Mouse (Mus musculus): ENCODE results near the gene Prkrip1. TPM values are rescaled to one million over a fixed set of nuclear protein-coding genes. Genes with fewer than 3 reads are reported as not detected.

The Prkrip1 gene
- polyA plus RNA-seq, 1 experiment from 2014 or later = 44.1 TPM

DNA sequence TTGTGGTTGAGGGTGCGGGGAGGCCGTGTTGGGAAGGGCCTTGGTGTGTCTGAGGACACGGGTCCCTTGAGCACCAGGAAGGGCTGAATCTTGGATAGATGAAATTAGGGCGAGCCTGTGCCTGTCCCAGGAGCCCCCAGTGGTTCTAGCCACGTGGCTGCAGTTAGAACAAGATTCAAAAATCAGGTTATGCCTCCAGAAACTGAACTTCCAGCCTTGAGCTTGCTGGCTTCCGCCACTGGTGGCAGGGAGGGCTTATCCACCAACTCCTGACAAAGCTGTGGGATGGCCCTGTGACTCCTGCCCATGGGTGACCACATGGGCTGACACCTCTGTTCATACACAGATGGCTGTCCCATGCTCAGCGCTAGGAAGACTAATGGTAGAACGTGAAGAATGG, 51.1 kb downstream of the Prkrip1 start:
- no peak overlapping the region for H3K4me2 ChIP-seq (ENCODE audit: low read depth, low read length)
- H3K4me1 ChIP-seq (ENCODE audit: control insufficient read depth, insufficient read depth, low read length) = no peaks in the 10 kb centered on the region
- H3K36me3 ChIP-seq (ENCODE audit: control insufficient read depth, insufficient read depth, low read length) = no peaks in the 10 kb centered on the region; the same call in 1 of the 2 replicates
- H3K4me3 ChIP-seq (ENCODE audit: low read length) = no peak overlapping the region
- ATAC-seq = no peak
- no peak overlapping the region for H3K9ac ChIP-seq (ENCODE audit: low read depth, low read length)
- 71% methylated on average over 8 of the region's 8 CpGs for WGBS
- H3K27me3 ChIP-seq (replicated peaks; ENCODE audit: control insufficient read depth, insufficient read depth, low read length) = no peaks in the 10 kb centered on the region
- no peaks in the 10 kb centered on the region for H3K9me3 ChIP-seq (ENCODE audit: control insufficient read depth, low read length)
- no peak overlapping the region for H3K27ac ChIP-seq (ENCODE audit: low read length)

DNA sequence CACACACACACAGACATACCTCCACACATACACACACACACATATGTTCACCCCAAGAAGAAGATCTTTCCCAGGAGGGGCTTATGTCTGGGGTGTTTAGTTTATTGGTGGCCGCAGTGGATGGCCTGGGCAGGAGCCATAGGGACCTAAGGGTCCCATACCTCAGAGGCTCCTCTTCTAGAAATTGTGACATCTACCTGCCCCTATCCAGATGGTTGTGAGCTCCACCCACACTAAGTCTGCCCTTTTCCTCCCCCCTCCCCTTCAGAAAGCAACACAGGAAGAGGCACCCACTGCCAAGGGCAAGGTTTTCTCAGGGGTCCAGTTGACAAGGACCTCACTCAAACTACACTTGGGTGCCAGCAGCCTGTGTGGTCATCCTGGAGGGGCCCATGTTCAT, 51.8 kb downstream of the Prkrip1 start:
- Histone ChIP-seq H3K27me3 (replicated peaks; ENCODE audit: control insufficient read depth, insufficient read depth, low read length) (no peaks in the 10 kb centered on the region), H3K4me2 (ENCODE audit: low read depth, low read length) (no peak overlapping the region), H3K4me1 (ENCODE audit: control insufficient read depth, insufficient read depth, low read length) (no peaks in the 10 kb centered on the region), H3K36me3 (ENCODE audit: control insufficient read depth, insufficient read depth, low read length) (peaks cover 5% of the 10 kb centered on the region; the same call in 1 of the 2 replicates), H3K9ac (ENCODE audit: low read depth, low read length) (no peak overlapping the region), H3K27ac (ENCODE audit: low read length) (no peak overlapping the region), H3K4me3 (ENCODE audit: low read length) (no peak overlapping the region), H3K9me3 (ENCODE audit: control insufficient read depth, low read length) (no peaks in the 10 kb centered on the region)
- 81% methylated on average over 1 of the region's 1 CpGs for WGBS
- no peak for ATAC-seq

- peaks cover 11% of the 10 kb centered on the region for H3K36me3 ChIP-seq (ENCODE audit: control insufficient read depth, insufficient read depth, low read length)
- no peaks in the 10 kb centered on the region for H3K27me3 ChIP-seq (replicated peaks; ENCODE audit: control insufficient read depth, insufficient read depth, low read length)
- H3K9ac ChIP-seq (ENCODE audit: low read depth, low read length) = peak overlapping the region; percentile 48; the same call in 1 of the 2 replicates
- 46% methylated on average over 12 of the region's 12 CpGs for WGBS
- no peak overlapping the region for H3K27ac ChIP-seq (ENCODE audit: low read length)
- H3K4me1 ChIP-seq (ENCODE audit: control insufficient read depth, insufficient read depth, low read length) = no peaks in the 10 kb centered on the region
- H3K4me2 ChIP-seq (ENCODE audit: low read depth, low read length) = no peak overlapping the region
- ATAC-seq = no peak
- H3K4me3 ChIP-seq (ENCODE audit: low read length) = no peak overlapping the region
- no peaks in the 10 kb centered on the region for H3K9me3 ChIP-seq (ENCODE audit: control insufficient read depth, low read length)
Measured at GRCm38 (mm10) chr5:136144606-136145430, 53.9 kb downstream of the Prkrip1 start.

DNA sequence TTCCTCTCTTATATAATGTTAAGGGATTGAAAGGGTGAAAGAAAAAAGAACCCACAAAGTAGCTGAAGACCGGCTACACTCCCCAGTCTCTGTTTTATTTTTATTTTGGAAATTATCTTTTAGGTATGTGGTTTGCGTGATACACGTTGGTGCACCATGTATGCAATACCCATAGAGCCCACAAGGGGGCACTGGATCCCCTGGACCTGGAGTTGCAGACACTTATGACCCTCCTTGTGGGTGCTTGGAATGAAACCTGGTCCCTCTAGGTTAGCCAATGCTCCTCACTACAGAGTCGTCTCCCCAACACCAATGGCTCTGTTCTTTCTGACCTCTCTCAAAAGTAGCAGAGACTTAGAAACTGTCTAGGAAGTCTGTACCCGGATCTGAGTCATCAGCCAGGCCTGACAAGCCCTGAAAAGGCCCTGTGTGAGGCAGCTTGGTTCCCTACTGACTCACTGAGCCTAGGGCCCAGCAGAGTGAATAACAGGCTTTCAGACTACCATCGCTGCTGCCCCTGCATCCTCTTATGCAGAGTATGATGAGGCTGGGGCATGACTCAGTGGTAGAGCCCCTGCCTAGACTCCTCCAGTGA, 55.5 kb downstream of the Prkrip1 start:
- Histone ChIP-seq H3K9me3 (ENCODE audit: control insufficient read depth, low read length) (no peaks in the 10 kb centered on the region), H3K4me1 (ENCODE audit: control insufficient read depth, insufficient read depth, low read length) (0 out of 2 replicates have a peak, but pooled peaks cover 3% of the 10 kb centered on the region), H3K9ac (ENCODE audit: low read depth, low read length) (no peak overlapping the region), H3K36me3 (ENCODE audit: control insufficient read depth, insufficient read depth, low read length) (peaks cover 15% of the 10 kb centered on the region), H3K27me3 (replicated peaks; ENCODE audit: control insufficient read depth, insufficient read depth, low read length) (no peaks in the 10 kb centered on the region), H3K4me3 (ENCODE audit: low read length) (no peak overlapping the region), H3K27ac (ENCODE audit: low read length) (no peak overlapping the region), H3K4me2 (ENCODE audit: low read depth, low read length) (no peak overlapping the region)
- 88% methylated on average over 6 of the region's 6 CpGs for WGBS
- no peak for ATAC-seq

DNA sequence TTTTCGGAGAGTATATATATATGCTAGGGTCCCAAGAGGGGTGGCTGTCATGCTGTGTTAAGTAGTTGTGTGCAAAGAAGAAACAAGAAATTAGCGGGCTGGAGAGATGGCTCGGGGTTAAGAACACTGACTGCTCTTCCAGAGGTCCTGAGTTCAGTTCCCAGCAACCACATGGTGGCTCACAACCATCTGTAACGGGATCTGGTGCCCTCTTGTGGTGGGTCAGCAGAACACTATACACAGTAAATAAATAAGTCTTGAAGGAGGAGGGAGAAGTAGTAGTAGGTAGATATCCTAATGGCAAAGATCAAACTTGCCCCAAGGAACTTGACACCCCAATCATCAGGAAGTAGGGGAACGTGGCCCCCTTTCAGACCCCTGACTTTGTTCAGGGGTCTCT, 56.0 kb downstream of the Prkrip1 start:
- no peak overlapping the region for H3K4me2 ChIP-seq (ENCODE audit: low read depth, low read length)
- no peak overlapping the region for H3K9ac ChIP-seq (ENCODE audit: low read depth, low read length)
- H3K36me3 ChIP-seq (ENCODE audit: control insufficient read depth, insufficient read depth, low read length) = peaks cover 15% of the 10 kb centered on the region
- no peaks in the 10 kb centered on the region for H3K9me3 ChIP-seq (ENCODE audit: control insufficient read depth, low read length)
- H3K27me3 ChIP-seq (replicated peaks; ENCODE audit: control insufficient read depth, insufficient read depth, low read length) = no peaks in the 10 kb centered on the region
- H3K27ac ChIP-seq (ENCODE audit: low read length) = no peak overlapping the region
- 0 out of 2 replicates have a peak, but pooled peaks cover 3% of the 10 kb centered on the region for H3K4me1 ChIP-seq (ENCODE audit: control insufficient read depth, insufficient read depth, low read length)
- no peak overlapping the region for H3K4me3 ChIP-seq (ENCODE audit: low read length)
- no peak for ATAC-seq
- WGBS = 90% methylated on average over 5 of the region's 5 CpGs

DNA sequence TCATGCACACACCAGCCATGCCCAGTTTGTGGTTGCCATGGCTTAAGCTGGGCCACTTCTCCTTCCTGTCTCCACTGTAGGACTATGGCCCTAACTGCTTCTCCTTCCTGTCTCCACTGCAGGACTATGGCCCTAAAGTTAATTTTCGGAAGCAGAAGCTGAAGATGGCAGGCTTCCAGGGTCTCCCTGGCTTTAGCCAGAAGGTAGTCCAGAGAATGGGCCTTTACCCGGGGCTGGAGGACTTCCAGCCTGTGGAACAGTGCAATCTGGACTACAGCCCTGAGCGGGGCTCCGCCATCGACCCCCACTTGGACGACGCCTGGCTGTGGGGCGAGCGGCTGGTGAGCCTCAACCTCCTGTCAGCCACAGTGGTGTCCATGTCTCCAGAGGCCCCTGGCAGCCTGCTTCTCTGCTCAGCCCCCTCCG, 58.7 kb downstream of the Prkrip1 start:
- Histone ChIP-seq H3K4me1 (ENCODE audit: control insufficient read depth, insufficient read depth, low read length) (peaks cover 8% of the 10 kb centered on the region; the same call in 1 of the 2 replicates), H3K9ac (ENCODE audit: low read depth, low read length) (no peak overlapping the region), H3K27ac (ENCODE audit: low read length) (no peak overlapping the region), H3K4me2 (ENCODE audit: low read depth, low read length) (no peak overlapping the region), H3K27me3 (replicated peaks; ENCODE audit: control insufficient read depth, insufficient read depth, low read length) (no peaks in the 10 kb centered on the region), H3K9me3 (ENCODE audit: control insufficient read depth, low read length) (no peaks in the 10 kb centered on the region), H3K36me3 (ENCODE audit: control insufficient read depth, insufficient read depth, low read length) (peaks cover 15% of the 10 kb centered on the region), H3K4me3 (ENCODE audit: low read length) (no peak overlapping the region)
- ATAC-seq = no peak
- 87% methylated on average over 10 of the region's 10 CpGs for WGBS

GRCm38 (mm10) chr5:136139393-136139792, 59.4 kb downstream of the Prkrip1 start:
- H3K27me3 ChIP-seq (replicated peaks; ENCODE audit: control insufficient read depth, insufficient read depth, low read length) = no peaks in the 10 kb centered on the region
- H3K27ac ChIP-seq (ENCODE audit: low read length) = no peak overlapping the region
- H3K4me3 ChIP-seq (ENCODE audit: low read length) = no peak overlapping the region
- H3K9me3 ChIP-seq (ENCODE audit: control insufficient read depth, low read length) = no peaks in the 10 kb centered on the region
- peaks cover 15% of the 10 kb centered on the region for H3K36me3 ChIP-seq (ENCODE audit: control insufficient read depth, insufficient read depth, low read length)
- ATAC-seq = no peak
- peaks cover 12% of the 10 kb centered on the region; the same call in 1 of the 2 replicates for H3K4me1 ChIP-seq (ENCODE audit: control insufficient read depth, insufficient read depth, low read length)
- H3K4me2 ChIP-seq (ENCODE audit: low read depth, low read length) = no peak overlapping the region
- H3K9ac ChIP-seq (ENCODE audit: low read depth, low read length) = no peak overlapping the region
- WGBS = 88% methylated on average over 13 of the region's 13 CpGs

GRCm38 (mm10) chr5:136137658-136138274, 61.0 kb downstream of the Prkrip1 start:
- no peak for ATAC-seq
- H3K4me3 ChIP-seq (ENCODE audit: low read length) = no peak overlapping the region
- no peaks in the 10 kb centered on the region for H3K9me3 ChIP-seq (ENCODE audit: control insufficient read depth, low read length)
- no peak overlapping the region for H3K4me2 ChIP-seq (ENCODE audit: low read depth, low read length)
- no peak overlapping the region for H3K9ac ChIP-seq (ENCODE audit: low read depth, low read length)
- 71% methylated on average over 13 of the region's 13 CpGs for WGBS
- H3K36me3 ChIP-seq (ENCODE audit: control insufficient read depth, insufficient read depth, low read length) = peaks cover 15% of the 10 kb centered on the region
- peaks cover 12% of the 10 kb centered on the region; the same call in 1 of the 2 replicates for H3K4me1 ChIP-seq (ENCODE audit: control insufficient read depth, insufficient read depth, low read length)
- H3K27ac ChIP-seq (ENCODE audit: low read length) = no peak overlapping the region
- no peaks in the 10 kb centered on the region for H3K27me3 ChIP-seq (replicated peaks; ENCODE audit: control insufficient read depth, insufficient read depth, low read length)

GRCm38 (mm10) chr5:136136292-136136990, 62.3 kb downstream of the Prkrip1 start:
- Histone ChIP-seq H3K4me3 (ENCODE audit: low read length) (peak overlapping the region; percentile 81), H3K9me3 (ENCODE audit: control insufficient read depth, low read length) (no peaks in the 10 kb centered on the region), H3K4me1 (ENCODE audit: control insufficient read depth, insufficient read depth, low read length) (peaks cover 12% of the 10 kb centered on the region; the same call in 1 of the 2 replicates), H3K9ac (ENCODE audit: low read depth, low read length) (peak overlapping the region; percentile 78), H3K27me3 (replicated peaks; ENCODE audit: control insufficient read depth, insufficient read depth, low read length) (no peaks in the 10 kb centered on the region), H3K27ac (ENCODE audit: low read length) (peak overlapping the region; percentile 58), H3K36me3 (ENCODE audit: control insufficient read depth, insufficient read depth, low read length) (peaks cover 10% of the 10 kb centered on the region), H3K4me2 (ENCODE audit: low read depth, low read length) (peak overlapping the region; percentile 65)
- ATAC-seq = peak; percentile 49
- 5% methylated on average over 20 of the region's 20 CpGs for WGBS

All from intestine, embryonic 16.5 days (tissue).